Mouse (Mus musculus): ENCODE results near the gene Acp7.

DNA sequence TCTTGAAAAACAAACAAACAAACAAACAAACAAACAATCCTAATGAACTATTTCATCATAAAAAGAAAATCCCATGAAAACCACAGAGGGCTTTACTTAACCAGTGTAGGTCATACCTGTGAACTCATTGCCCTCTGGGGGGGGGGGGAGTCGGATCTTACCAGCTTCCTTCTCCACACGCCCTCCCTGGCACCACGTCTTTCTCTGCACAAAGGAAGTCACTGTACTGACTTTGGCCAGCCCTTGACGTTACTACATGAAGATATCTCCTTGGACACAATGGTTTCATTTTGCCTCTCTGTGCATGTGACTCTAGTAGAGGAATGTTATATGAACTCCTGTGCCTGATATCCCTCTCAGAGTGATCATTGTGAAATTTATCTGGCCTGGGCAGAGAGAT lies 3.0 kb upstream of the Acp7 start:
- no peak for TF ChIP-seq FLI1 (IDR thresholded peaks at IDR 0.05; ENCODE audit: low read length)
- no peak for TF ChIP-seq GATA1 (IDR thresholded peaks at IDR 0.05; ENCODE audit: borderline replicate concordance, low read length)

Data from megakaryocyte, embryonic 14.5 days (primary cell).